Mouse (Mus musculus): ENCODE data around the gene Ptprn2. TPM values are rescaled to one million over a fixed set of nuclear protein-coding genes. Genes with fewer than 3 reads are reported as not detected.

Gene Ptprn2
- polyA plus RNA-seq, 1 experiment from 2014 or later: 0.79 TPM

MicroRNAs within 50 kb of the gene (microRNA counts, 519-probe panel; counts per million panel counts)
- 3,445 counts per million, percentile 48 among the panel's probes with 10 or more counts for microRNA mmu-miR-153

Small RNAs within 50 kb of the gene (microRNA-seq; reads per million reads assigned to microRNA genes)
- gene Mir153 (ENCODE audit: borderline number of aligned reads): 516 reads per million, percentile 63 among the genes with 10 or more reads in this experiment

Other genes with a start within 250 kb of the Ptprn2 start
- 16.0 and 17.2 TPM in 2 replicates for gene Wdr60, start 222.7 kb upstream of the Ptprn2 start, polyA plus RNA-seq (2014; fragmentation: Nextera tagmentation; extraction: Ambion mirVana)
- gene Gm11027, start 210.3 kb upstream of the Ptprn2 start, polyA plus RNA-seq (2014; fragmentation: Nextera tagmentation; extraction: Ambion mirVana): not detected in 2 replicates
- 18.8 and 21.6 TPM in 2 replicates for gene Esyt2, start 204.5 kb upstream of the Ptprn2 start, polyA plus RNA-seq (2014; fragmentation: Nextera tagmentation; extraction: Ambion mirVana)
- 42.8 and 47.7 TPM in 2 replicates for gene Ncapg2, start 80.3 kb upstream of the Ptprn2 start, polyA plus RNA-seq (2014; fragmentation: Nextera tagmentation; extraction: Ambion mirVana)